Mouse (Mus musculus): ENCODE results near the gene Trf.
A peak's percentile ranks its signal among the peaks of the same experiment; 100 is the strongest.
"Not testable (repeated sequence)": the region's sequence is repeated elsewhere in the genome, so short reads cannot be mapped to it uniquely, and the experiment has no call there.

Gene Trf

GRCm38 (mm10) chr9:103224721-103225120 is 5.5 kb downstream of the Trf start:
- no peak for DNase-seq (ENCODE audit: low spot score)

GRCm38 (mm10) chr9:103214281-103214680 is 16.0 kb downstream of the Trf start:
- DNase-seq (ENCODE audit: low spot score), result no peak

- DNase-seq (ENCODE audit: low spot score), result no peak
Observed at GRCm38 (mm10) chr9:103213631-103214030, 16.6 kb downstream of the Trf start.

- DNase-seq (ENCODE audit: low spot score), result no peak
Observed at GRCm38 (mm10) chr9:103212654-103213420, 17.4 kb downstream of the Trf start.

GRCm38 (mm10) chr9:103208802-103209423 is 21.3 kb downstream of the Trf start:
- DNase-seq (ENCODE audit: low spot score), result no peak

GRCm38 (mm10) chr9:103207846-103208245 is 22.4 kb downstream of the Trf start:
- DNase-seq (ENCODE audit: low spot score), result peak; percentile 90

- DNase-seq (ENCODE audit: low spot score), result no peak
Observed at GRCm38 (mm10) chr9:103205786-103206185, 24.5 kb downstream of the Trf start.

GRCm38 (mm10) chr9:103201561-103202260 is 28.5 kb downstream of the Trf start, which contains the start of gene Srprb:
Gene Srprb, minus strand, starts transcription at chr9:103202137.
- DNase-seq (ENCODE audit: low spot score), result peak; percentile 98

- no peak for DNase-seq (ENCODE audit: low spot score)
Observed at GRCm38 (mm10) chr9:103188416-103188815, 41.8 kb downstream of the Trf start.

GRCm38 (mm10) chr9:103186747-103187146 is 43.5 kb downstream of the Trf start:
- DNase-seq (ENCODE audit: low spot score), result no peak

- DNase-seq (ENCODE audit: low spot score), result no peak
Observed at GRCm38 (mm10) chr9:103185946-103186345, 44.3 kb downstream of the Trf start.

GRCm38 (mm10) chr9:103184855-103185254 is 45.4 kb downstream of the Trf start:
- DNase-seq (ENCODE audit: low spot score), result no peak

GRCm38 (mm10) chr9:103181886-103182285 is 48.4 kb downstream of the Trf start:
- DNase-seq (ENCODE audit: low spot score), result no peak

GRCm38 (mm10) chr9:103180807-103181565 is 49.3 kb downstream of the Trf start:
- DNase-seq (ENCODE audit: low spot score), result peak; percentile 96

- no peak for DNase-seq (ENCODE audit: low spot score)
Observed at GRCm38 (mm10) chr9:103180303-103180702, 49.9 kb downstream of the Trf start.

- DNase-seq (ENCODE audit: low spot score), result no peak
Observed at GRCm38 (mm10) chr9:103175692-103176091, 54.6 kb downstream of the Trf start.

GRCm38 (mm10) chr9:103174771-103175519 is 55.3 kb downstream of the Trf start:
- DNase-seq (ENCODE audit: low spot score), result peak; percentile 69

GRCm38 (mm10) chr9:103168771-103169170 is 61.5 kb downstream of the Trf start:
- no peak for DNase-seq (ENCODE audit: low spot score)

GRCm38 (mm10) chr9:103168046-103168445 is 62.2 kb downstream of the Trf start:
- DNase-seq (ENCODE audit: low spot score), result no peak

GRCm38 (mm10) chr9:103163806-103164205 is 66.4 kb downstream of the Trf start:
- DNase-seq (ENCODE audit: low spot score), result no peak

- not testable (repeated sequence) for DNase-seq (ENCODE audit: low spot score)
Observed at GRCm38 (mm10) chr9:103155158-103155557, 75.1 kb downstream of the Trf start.

Data from embryo, embryonic 10 days (tissue).